Mouse (Mus musculus): Measurements from ENCODE around the gene Gm1113. TPM values are rescaled to one million over a fixed set of nuclear protein-coding genes. Genes with fewer than 3 reads are reported as not detected.

Gm1113 gene
- polyA plus RNA-seq, 1 experiment, result not detected

DNA sequence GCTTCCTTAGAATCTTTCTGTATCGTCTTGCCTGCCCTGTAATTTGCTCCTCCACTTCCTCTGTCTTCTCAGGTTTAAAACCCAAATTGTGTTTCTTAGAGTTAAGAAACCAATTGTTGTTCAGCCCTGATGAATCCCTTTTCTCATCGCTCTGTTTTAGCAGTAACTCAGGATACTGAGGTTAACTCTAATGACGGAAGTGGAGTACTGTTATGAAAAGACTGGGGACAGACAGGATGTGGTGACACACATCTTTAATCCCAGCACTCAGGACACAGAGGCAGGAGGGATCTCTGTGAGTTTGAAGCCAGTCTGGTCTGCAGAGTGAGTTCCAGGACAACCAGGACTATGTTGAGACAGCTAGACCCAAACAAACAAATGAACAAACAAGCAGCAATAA, 22.6 kb downstream of the Gm1113 start:
- DNase-seq (ENCODE audit: low read depth), result no peak
- TF ChIP-seq POLR2A (IDR thresholded peaks at IDR 0.05; ENCODE audit: borderline replicate concordance, extremely low read depth, insufficient read depth, insufficient read length, poor library complexity, severe bottlenecking), result no peak
- TF ChIP-seq CTCF (IDR thresholded peaks at IDR 0.05; ENCODE audit: borderline replicate concordance, extremely low read depth, insufficient read depth, insufficient read length), result no peak

DNA sequence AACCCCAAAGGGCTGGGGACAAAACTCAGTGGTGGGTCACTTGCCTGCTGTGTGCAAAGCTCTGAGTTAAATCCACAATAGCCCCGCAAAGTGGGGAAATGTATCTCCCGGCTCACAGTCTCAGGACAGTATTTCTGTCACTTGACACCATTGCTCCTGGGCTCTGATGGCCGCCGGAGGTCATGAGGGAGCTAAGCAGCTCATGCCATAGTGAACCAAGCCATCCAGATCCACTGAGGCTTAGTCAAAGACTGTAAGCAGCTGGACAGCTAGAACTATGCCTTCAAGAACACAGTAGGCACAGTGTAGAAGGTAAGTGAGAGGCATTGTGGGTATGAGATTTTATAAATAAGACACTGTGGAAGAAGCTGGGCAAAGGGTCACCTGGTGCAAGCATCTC, 23.1 kb downstream of the Gm1113 start:
- no peak for DNase-seq (ENCODE audit: low read depth)
- no peak for TF ChIP-seq CTCF (IDR thresholded peaks at IDR 0.05; ENCODE audit: borderline replicate concordance, extremely low read depth, insufficient read depth, insufficient read length)
- TF ChIP-seq POLR2A (IDR thresholded peaks at IDR 0.05; ENCODE audit: borderline replicate concordance, extremely low read depth, insufficient read depth, insufficient read length, poor library complexity, severe bottlenecking), result no peak

DNA sequence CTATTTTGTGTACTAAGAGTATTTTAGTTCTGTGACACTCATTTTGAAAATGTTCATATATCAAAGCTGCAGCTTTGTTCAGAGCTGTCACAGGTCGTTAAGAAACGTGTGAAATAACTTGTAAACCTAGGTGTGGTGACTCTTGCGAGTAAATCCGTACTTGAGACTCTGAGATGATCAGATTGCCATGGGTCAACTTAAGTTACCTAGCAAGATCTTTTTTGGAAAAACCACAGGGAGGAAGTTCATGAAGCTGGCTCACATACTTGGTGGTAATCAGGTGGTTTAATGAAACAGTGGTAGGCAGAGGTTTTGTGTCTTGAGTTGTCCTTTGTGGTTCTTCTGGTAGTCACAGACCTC, 24.4 kb downstream of the Gm1113 start:
- DNase-seq (ENCODE audit: low read depth), result no peak
- TF ChIP-seq CTCF (IDR thresholded peaks at IDR 0.05; ENCODE audit: borderline replicate concordance, extremely low read depth, insufficient read depth, insufficient read length) (no peak), POLR2A (IDR thresholded peaks at IDR 0.05; ENCODE audit: borderline replicate concordance, extremely low read depth, insufficient read depth, insufficient read length, poor library complexity, severe bottlenecking) (no peak)

DNA sequence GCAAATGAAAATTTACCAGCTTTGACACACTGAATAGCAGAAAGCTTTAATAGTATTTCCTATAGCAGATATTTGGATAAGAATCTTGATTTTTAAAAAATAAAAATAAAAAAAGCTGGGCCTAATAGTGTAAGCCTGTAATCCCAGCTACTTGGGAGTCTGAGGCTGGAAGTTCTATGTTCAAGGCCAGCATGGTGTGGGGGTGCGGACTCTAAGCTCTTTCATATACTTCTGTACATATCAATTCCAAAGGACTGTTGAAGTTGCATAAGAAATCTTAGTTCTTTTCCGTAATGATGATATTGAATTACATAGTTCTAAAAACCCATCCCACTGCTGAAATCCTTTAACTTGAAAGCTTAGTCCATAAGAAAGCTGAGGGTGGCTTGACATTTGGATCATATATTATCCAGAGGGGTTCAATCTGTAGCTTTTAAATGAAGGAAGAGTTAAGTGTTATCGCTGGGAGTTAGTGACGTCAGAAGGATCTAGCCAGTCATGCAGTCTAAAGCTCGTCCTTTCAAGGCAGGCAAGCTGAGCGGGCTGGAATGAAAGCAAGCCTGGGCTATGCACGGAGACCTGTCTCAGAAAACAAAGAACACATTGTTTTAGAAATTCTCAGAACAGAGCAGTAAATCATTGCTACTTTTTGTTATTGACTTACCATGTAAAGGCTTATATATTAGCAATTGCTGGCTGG, 24.9 kb downstream of the Gm1113 start:
- DNase-seq (ENCODE audit: low read depth), result peak; percentile 56

GRCm38 (mm10) chr9:35491109-35491866, 26.8 kb downstream of the Gm1113 start:
- DNase-seq (ENCODE audit: low read depth), result peak; percentile 55
- TF ChIP-seq POLR2A (IDR thresholded peaks at IDR 0.05; ENCODE audit: borderline replicate concordance, extremely low read depth, insufficient read depth, insufficient read length, poor library complexity, severe bottlenecking) (no peak), CTCF (IDR thresholded peaks at IDR 0.05; ENCODE audit: borderline replicate concordance, extremely low read depth, insufficient read depth, insufficient read length) (no peak)

More for the DNA sequence above, 24.9 kb downstream of the Gm1113 start:
- TF ChIP-seq POLR2A (IDR thresholded peaks at IDR 0.05; ENCODE audit: borderline replicate concordance, extremely low read depth, insufficient read depth, insufficient read length, poor library complexity, severe bottlenecking), result no peak
- no peak for TF ChIP-seq CTCF (IDR thresholded peaks at IDR 0.05; ENCODE audit: borderline replicate concordance, extremely low read depth, insufficient read depth, insufficient read length)

- DNase-seq (ENCODE audit: low read depth), result no peak
- TF ChIP-seq CTCF (IDR thresholded peaks at IDR 0.05; ENCODE audit: borderline replicate concordance, extremely low read depth, insufficient read depth, insufficient read length) (no peak), POLR2A (IDR thresholded peaks at IDR 0.05; ENCODE audit: borderline replicate concordance, extremely low read depth, insufficient read depth, insufficient read length, poor library complexity, severe bottlenecking) (no peak)
These were observed 29.6 kb downstream of the Gm1113 start for GRCm38 (mm10) chr9:35488496-35488895.

GRCm38 (mm10) chr9:35486616-35487015, 31.5 kb downstream of the Gm1113 start:
- no peak for DNase-seq (ENCODE audit: low read depth)
- no peak for TF ChIP-seq POLR2A (IDR thresholded peaks at IDR 0.05; ENCODE audit: borderline replicate concordance, extremely low read depth, insufficient read depth, insufficient read length, poor library complexity, severe bottlenecking)
- TF ChIP-seq CTCF (IDR thresholded peaks at IDR 0.05; ENCODE audit: borderline replicate concordance, extremely low read depth, insufficient read depth, insufficient read length), result no peak

DNA sequence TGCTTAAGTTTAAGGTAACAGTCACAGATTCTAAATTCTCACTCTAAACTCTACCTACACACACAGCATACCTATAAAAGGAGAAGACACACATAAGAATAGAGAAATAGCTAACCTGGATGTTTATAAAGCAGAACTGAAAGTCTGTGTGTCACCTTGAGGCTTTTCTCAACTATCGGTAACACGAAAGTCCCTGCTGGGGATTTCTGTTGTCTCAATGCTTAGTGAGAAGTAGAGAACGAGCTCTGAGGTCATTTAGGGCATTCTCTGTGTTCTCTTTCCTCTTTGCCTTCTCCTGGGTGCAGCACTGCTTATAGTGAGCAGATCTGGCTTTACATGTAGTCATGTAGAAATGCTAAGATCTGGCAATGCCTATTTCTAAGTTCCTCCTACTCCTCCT, 34.1 kb downstream of the Gm1113 start:
- no peak for DNase-seq (ENCODE audit: low read depth)
- TF ChIP-seq POLR2A (IDR thresholded peaks at IDR 0.05; ENCODE audit: borderline replicate concordance, extremely low read depth, insufficient read depth, insufficient read length, poor library complexity, severe bottlenecking), result no peak
- TF ChIP-seq CTCF (IDR thresholded peaks at IDR 0.05; ENCODE audit: borderline replicate concordance, extremely low read depth, insufficient read depth, insufficient read length), result no peak

DNA sequence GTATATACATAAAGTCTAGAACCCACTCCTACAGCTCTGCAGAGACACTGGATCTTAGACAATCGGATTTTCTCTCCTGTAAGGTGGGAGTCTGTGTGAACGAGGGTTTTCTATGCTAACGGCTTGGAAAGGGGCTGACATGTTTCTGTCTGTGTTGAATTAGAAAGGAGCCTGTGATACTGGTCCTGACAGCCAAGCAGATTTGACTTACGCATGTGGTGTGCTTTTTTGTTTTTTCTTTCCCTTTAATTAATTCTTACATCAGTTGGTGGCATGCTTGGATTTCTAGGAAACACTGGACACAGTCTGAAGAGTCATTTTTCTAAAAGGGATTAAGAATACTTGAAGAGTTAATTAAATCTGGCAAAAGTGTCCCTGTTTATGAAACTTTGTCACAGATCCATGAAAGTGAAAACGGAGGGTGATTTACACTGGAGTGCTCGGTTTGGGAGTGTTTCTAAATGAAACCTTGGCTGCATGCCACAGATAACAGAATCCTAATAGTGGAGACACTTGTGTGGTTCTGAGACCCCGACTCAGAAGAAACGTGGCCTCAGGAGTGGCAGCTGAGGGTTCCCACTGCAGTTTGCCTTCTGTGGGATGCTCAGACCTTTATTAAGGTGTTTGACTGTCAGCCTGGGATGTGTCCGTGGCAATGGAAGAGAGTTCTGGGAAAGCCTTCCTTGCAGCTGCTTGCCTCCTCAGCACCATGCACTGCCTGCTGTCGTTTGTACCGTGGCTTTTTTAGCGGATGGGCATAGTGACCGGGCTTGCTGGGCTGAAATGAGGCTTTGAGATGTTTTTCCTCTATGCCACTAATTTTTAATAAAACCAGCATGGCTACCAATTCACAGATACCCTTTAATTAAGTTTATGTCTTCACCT, 35.8 kb downstream of the Gm1113 start:
- peak; percentile 81 for DNase-seq (ENCODE audit: low read depth)
- TF ChIP-seq POLR2A (IDR thresholded peaks at IDR 0.05; ENCODE audit: borderline replicate concordance, extremely low read depth, insufficient read depth, insufficient read length, poor library complexity, severe bottlenecking), result no peak
- TF ChIP-seq CTCF (IDR thresholded peaks at IDR 0.05; ENCODE audit: borderline replicate concordance, extremely low read depth, insufficient read depth, insufficient read length), result no peak

DNA sequence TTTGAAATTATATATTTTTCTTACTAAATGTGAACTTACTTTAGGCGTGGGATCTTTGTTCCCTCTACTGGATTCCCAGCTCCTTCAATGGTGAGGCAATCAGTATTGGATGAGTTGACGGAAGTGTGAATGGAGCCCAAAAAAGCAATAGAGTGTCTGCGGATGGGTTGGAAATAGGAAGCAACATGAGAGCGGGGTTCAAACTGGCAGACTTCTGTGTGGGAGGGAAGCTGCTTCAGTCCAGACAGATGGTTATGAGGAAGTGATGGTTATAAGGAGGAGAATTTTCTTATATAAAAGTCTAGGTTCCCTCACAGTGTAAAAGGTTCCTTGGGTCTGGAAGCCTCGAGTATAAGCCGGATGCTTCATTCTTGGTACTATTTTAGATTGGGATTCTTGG, 38.6 kb downstream of the Gm1113 start:
- DNase-seq (ENCODE audit: low read depth), result no peak
- no peak for TF ChIP-seq POLR2A (IDR thresholded peaks at IDR 0.05; ENCODE audit: borderline replicate concordance, extremely low read depth, insufficient read depth, insufficient read length, poor library complexity, severe bottlenecking)
- no peak for TF ChIP-seq CTCF (IDR thresholded peaks at IDR 0.05; ENCODE audit: borderline replicate concordance, extremely low read depth, insufficient read depth, insufficient read length)

DNA sequence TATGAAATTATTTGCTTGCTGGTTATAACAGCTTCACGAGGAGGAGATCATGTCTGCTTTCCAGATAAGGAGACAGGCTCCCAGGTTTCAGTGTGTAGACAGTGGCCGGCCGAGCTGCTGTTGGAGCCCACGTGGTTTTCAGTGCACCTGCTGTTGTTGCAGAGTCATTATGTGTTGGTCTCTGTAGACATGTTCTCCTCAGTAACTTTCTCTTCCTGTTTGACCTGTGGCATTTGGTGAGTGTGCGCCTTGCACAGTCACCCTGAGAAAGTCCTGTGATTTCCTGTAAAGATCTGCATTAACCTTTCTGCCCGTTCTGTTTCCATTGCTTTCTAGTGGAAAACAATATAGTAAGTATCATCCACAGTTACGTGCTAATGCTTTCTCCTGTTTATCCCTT, 42.7 kb downstream of the Gm1113 start:
- TF ChIP-seq POLR2A (IDR thresholded peaks at IDR 0.05; ENCODE audit: borderline replicate concordance, extremely low read depth, insufficient read depth, insufficient read length, poor library complexity, severe bottlenecking) (no peak), CTCF (IDR thresholded peaks at IDR 0.05; ENCODE audit: borderline replicate concordance, extremely low read depth, insufficient read depth, insufficient read length) (no peak)
- DNase-seq (ENCODE audit: low read depth), result no peak
